Mouse (Mus musculus) MEL (cell line): ENCODE results near the gene Trim62. TPM values are rescaled to one million over a fixed set of nuclear protein-coding genes. Genes with fewer than 3 reads are reported as not detected.

Source experiments
- DNase-seq: peaks from one replicate; pipeline ENCODE4 v3.0.0; 2011; ENCODE audit warnings: low read depth, low spot score
- H3K27ac ChIP-seq: 2 replicates; pipeline ENCODE4 v1.5.1; 2012; ENCODE audit warnings: low read depth, mild to moderate bottlenecking, control low read depth, low read length, moderate library complexity; ENCODE audit not compliant: control insufficient read depth
- H3K27me3 ChIP-seq, 2 experiments: fragments of 150-350 bp in 1 of 2; sonication (generic) in 1 of 2; 2 replicates each; pipeline ENCODE4 v1.6.1; 2012; ENCODE audit warnings: low read length in 2 of 2, mild to moderate bottlenecking in 2 of 2, improper control_type of control experiment in 1 of 2, moderate library complexity in 1 of 2; ENCODE audit not compliant: insufficient read depth in 2 of 2, control insufficient read depth in 1 of 2
- H3K36me3 ChIP-seq, 2 experiments: 2 replicates each; pipeline ENCODE4 v1.6.1; 2012 to 2014; ENCODE audit warnings: low read length in 2 of 2, improper control_type of control experiment in 1 of 2, inconsistent platforms in 1 of 2, mild to moderate bottlenecking in 1 of 2; ENCODE audit not compliant: insufficient read depth in 2 of 2, control insufficient read depth in 1 of 2
- H3K4me1 ChIP-seq, 2 experiments: fragments of 150-350 bp in 1 of 2; sonication (generic) in 1 of 2; 2 replicates each; pipeline ENCODE4 v1.6.1; 2012; ENCODE audit warnings: low read length in 2 of 2, improper control_type of control experiment in 1 of 2, mild to moderate bottlenecking in 1 of 2; ENCODE audit not compliant: insufficient read depth in 2 of 2, control insufficient read depth in 1 of 2
- H3K4me3 ChIP-seq, 2 experiments: fragments of 150-350 bp in 1 of 2; sonication (generic) in 1 of 2; 2 replicates each; pipeline ENCODE4 v1.5.1; 2012; ENCODE audit warnings: low read depth in 2 of 2, low read length in 2 of 2, mild to moderate bottlenecking in 2 of 2, moderate library complexity in 2 of 2, control low read depth in 1 of 2, improper control_type of control experiment in 1 of 2; ENCODE audit not compliant: control insufficient read depth in 1 of 2, insufficient read depth in 1 of 2
- H3K79me2 ChIP-seq: 2 replicates; pipeline ENCODE4 v1.6.1; 2012; ENCODE audit warnings: mild to moderate bottlenecking, low read length, moderate library complexity; ENCODE audit not compliant: control insufficient read depth, poor library complexity, insufficient read depth
- H3K9ac ChIP-seq: 2 replicates; pipeline ENCODE4 v1.6.1; 2012; ENCODE audit warnings: low read depth, mild to moderate bottlenecking, control low read depth, low read length, moderate library complexity; ENCODE audit not compliant: control insufficient read depth, poor library complexity, severe bottlenecking
- H3K9me3 ChIP-seq: fragments of 150-350 bp; sonication (generic); replicated peaks from 2 replicates; pipeline ENCODE4 v1.6.1; 2012; ENCODE audit warnings: mild to moderate bottlenecking, low read length, improper control_type of control experiment, moderate library complexity; ENCODE audit not compliant: insufficient read depth
- CHD1 ChIP-seq: IDR thresholded peaks from 2 replicates; pipeline ENCODE4 v1.6.1; 2012; ENCODE audit warnings: low read depth, mild to moderate bottlenecking, inconsistent platforms, low read length, improper control_type of control experiment
- CTCF ChIP-seq, 3 experiments: IDR thresholded peaks in 2 of 3; conservative IDR thresholded peaks in 1 of 3; 2 replicates each; pipeline ENCODE4 v1.5.1; 2011 to 2012; ENCODE audit warnings: low read length in 3 of 3, low read depth in 2 of 3, mild to moderate bottlenecking in 2 of 3, improper control_type of control experiment in 1 of 3, inconsistent platforms in 1 of 3, mixed read lengths in 1 of 3, moderate library complexity in 1 of 3; ENCODE audit not compliant: control insufficient read depth in 1 of 3, insufficient read depth in 1 of 3, poor library complexity in 1 of 3, severe bottlenecking in 1 of 3
- ETS1 ChIP-seq: IDR thresholded peaks from 2 replicates; pipeline ENCODE4 v1.6.1; 2012; ENCODE audit warnings: low read depth, mild to moderate bottlenecking, inconsistent platforms, low read length, improper control_type of control experiment, moderate library complexity
- GABPA ChIP-seq: IDR thresholded peaks from 2 replicates; pipeline ENCODE4 v1.6.1; 2012; ENCODE audit warnings: low read depth, mild to moderate bottlenecking, inconsistent platforms, low read length, improper control_type of control experiment, moderate library complexity
- HCFC1 ChIP-seq: IDR thresholded peaks from 2 replicates; pipeline ENCODE4 v1.6.1; 2012; ENCODE audit warnings: low read depth, mild to moderate bottlenecking, inconsistent platforms, low read length, improper control_type of control experiment, moderate library complexity
- KAT2A ChIP-seq: conservative IDR thresholded peaks from 2 replicates; pipeline ENCODE4 v1.6.1; 2012; ENCODE audit warnings: low read depth, low read length, improper control_type of control experiment, inconsistent platforms
- MAZ ChIP-seq: IDR thresholded peaks from 2 replicates; pipeline ENCODE4 v1.6.1; 2012; ENCODE audit warnings: low read depth, mild to moderate bottlenecking, inconsistent platforms, low read length, improper control_type of control experiment
- MYC ChIP-seq: IDR thresholded peaks from 2 replicates; pipeline ENCODE4 v1.6.1; 2011; ENCODE audit warnings: low read depth, mild to moderate bottlenecking, low read length, improper control_type of control experiment, moderate library complexity
- RCOR1 ChIP-seq: IDR thresholded peaks from 2 replicates; pipeline ENCODE4 v1.6.1; 2012; ENCODE audit warnings: low read depth, mild to moderate bottlenecking, inconsistent platforms, low read length, improper control_type of control experiment
- SMC3 ChIP-seq: IDR thresholded peaks from 2 replicates; pipeline ENCODE4 v1.6.1; 2011; ENCODE audit warnings: low read depth, low read length, improper control_type of control experiment
- TAL1 ChIP-seq: IDR thresholded peaks from 2 replicates; pipeline ENCODE4 v1.6.1; 2012; ENCODE audit warnings: mild to moderate bottlenecking, inconsistent platforms, low read length, moderate library complexity, mixed read lengths
- TBP ChIP-seq: IDR thresholded peaks from 2 replicates; pipeline ENCODE4 v1.8.0; 2011; ENCODE audit warnings: low read depth, low read length, improper control_type of control experiment
- TCF12 ChIP-seq: IDR thresholded peaks from 2 replicates; pipeline ENCODE4 v1.6.1; 2014; ENCODE audit warnings: low read depth, mild to moderate bottlenecking, inconsistent platforms, low read length, improper control_type of control experiment, moderate library complexity
- USF2 ChIP-seq, 2 experiments: IDR thresholded peaks; 2 replicates each; pipeline ENCODE4 v1.6.1; 2011 to 2012; ENCODE audit warnings: improper control_type of control experiment in 2 of 2, low read length in 2 of 2, borderline replicate concordance in 1 of 2, inconsistent platforms in 1 of 2, low read depth in 1 of 2, mild to moderate bottlenecking in 1 of 2; ENCODE audit not compliant: insufficient read depth in 1 of 2
- ZMIZ1 ChIP-seq: IDR thresholded peaks from 2 replicates; pipeline ENCODE4 v1.6.1; 2012; ENCODE audit warnings: low read depth, mild to moderate bottlenecking, inconsistent platforms, low read length, improper control_type of control experiment, moderate library complexity
- ZNF384 ChIP-seq: IDR thresholded peaks from 2 replicates; pipeline ENCODE4 v1.6.1; 2012; ENCODE audit warnings: low read depth, mild to moderate bottlenecking, inconsistent platforms, low read length, improper control_type of control experiment
- polyA plus RNA-seq, 2 experiments: library from polyadenylated mRNA; stranded (reverse) in 1 of 2; unstranded in 1 of 2; fragments of >175 nt in 1 of 2; fragments of >200 nt in 1 of 2; gene quantifications; 2 replicates each; pipeline versions ENCODE4 v1.2.1 to v1.2.4; 2012; ENCODE audit warnings: low replicate concordance in 2 of 2, low read depth in 1 of 2; ENCODE audit not compliant: insufficient read length in 2 of 2, insufficient read depth in 1 of 2, missing spikeins in 1 of 2
- total RNA-seq: library from RNA; depleted of rRNA; stranded (reverse); fragments of 300-350 nt; gene quantifications from 2 replicates; pipeline ENCODE4 v1.2.3, GENCODE M21; 2012

Trim62 gene
- total and polyA plus RNA-seq, 3 experiments, result 0.12 to 1.2 TPM; not detected in 1

DNA sequence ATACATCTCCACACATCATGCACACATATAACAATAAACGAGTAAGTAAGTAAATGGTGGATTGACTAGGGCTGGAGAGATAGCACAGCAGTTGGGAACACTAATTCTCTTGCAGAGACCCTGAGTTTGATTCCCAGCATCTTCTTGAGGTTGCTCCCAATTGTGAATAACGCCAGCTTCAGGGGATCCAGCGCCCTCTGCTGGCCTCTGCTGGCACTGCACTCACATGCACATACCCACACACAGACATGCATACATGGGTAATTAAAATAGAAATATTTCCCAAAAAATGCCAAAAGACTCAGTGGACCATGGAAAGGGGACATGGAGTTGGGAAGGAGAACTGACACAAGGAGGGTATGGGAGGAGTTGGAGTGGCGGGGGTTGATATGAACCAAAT lies 24.5 kb upstream of the Trim62 start:
- no peak overlapping the region for H3K9ac ChIP-seq
- peak; percentile 25 for DNase-seq
- no peaks in the 10 kb centered on the region for H3K27me3 ChIP-seq
- peaks cover 4 to 23% of the 10 kb centered on the region in 2 experiments for H3K4me1 ChIP-seq
- H3K27ac ChIP-seq, result no peak overlapping the region
- TF ChIP-seq TBP, result no peak
- peak; percentile 24; the same call in 1 of the 2 replicates for TF ChIP-seq SMC3
- peak; percentile 47 to 57 (median 54) for TF ChIP-seq CTCF (IDR thresholded peaks at IDR 0.05 in 2 of 3, conservative IDR thresholded peaks at IDR 0.05 in 1 of 3; ENCODE audit: control insufficient read depth in 1 of 3, insufficient read depth in 1 of 3, low read depth in 2 of 3, low read length in 3 of 3, poor library complexity in 1 of 3, severe bottlenecking in 1 of 3)
- TF ChIP-seq KAT2A, result no peak
- no peak overlapping the region for H3K4me3 ChIP-seq
- H3K79me2 ChIP-seq, result no peaks in the 10 kb centered on the region
- H3K36me3 ChIP-seq, result peaks cover 0 to 14% of the 10 kb centered on the region in 2 experiments; a peak in 2 of 4 replicates
- no peaks in the 10 kb centered on the region for H3K9me3 ChIP-seq

DNA sequence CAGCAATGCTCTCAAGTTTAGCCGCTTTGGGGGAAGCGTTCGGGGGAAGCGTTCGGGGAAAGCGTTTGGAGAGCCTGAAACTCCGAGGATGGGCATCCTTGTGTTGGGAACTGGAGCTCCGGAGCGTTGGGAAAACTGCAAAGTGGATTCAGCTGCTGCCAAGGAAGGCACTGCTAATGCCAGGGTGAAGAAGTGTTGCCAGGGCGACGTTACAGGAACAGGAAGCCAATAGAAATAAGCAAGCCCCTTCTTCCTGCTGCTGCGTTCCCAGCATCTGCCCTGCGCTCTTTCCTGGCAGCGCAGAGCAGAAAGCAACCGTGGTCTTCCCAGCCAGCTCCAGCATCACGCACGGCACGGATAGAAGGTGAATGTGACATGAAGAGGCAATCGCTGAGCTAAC lies 10.4 kb upstream of the Trim62 start:
- Histone ChIP-seq H3K27ac (no peak overlapping the region), H3K9ac (no peak overlapping the region), H3K9me3 (no peaks in the 10 kb centered on the region), H3K79me2 (no peaks in the 10 kb centered on the region), H3K4me1 (no peaks in the 10 kb centered on the region), H3K4me3 (no peak overlapping the region), H3K27me3 (peaks cover 0 to 2% of the 10 kb centered on the region in 2 experiments; a peak in 2 of 4 replicates), H3K36me3 (no peaks in the 10 kb centered on the region)
- TF ChIP-seq ETS1, result no peak
- DNase-seq, result no peak

DNA sequence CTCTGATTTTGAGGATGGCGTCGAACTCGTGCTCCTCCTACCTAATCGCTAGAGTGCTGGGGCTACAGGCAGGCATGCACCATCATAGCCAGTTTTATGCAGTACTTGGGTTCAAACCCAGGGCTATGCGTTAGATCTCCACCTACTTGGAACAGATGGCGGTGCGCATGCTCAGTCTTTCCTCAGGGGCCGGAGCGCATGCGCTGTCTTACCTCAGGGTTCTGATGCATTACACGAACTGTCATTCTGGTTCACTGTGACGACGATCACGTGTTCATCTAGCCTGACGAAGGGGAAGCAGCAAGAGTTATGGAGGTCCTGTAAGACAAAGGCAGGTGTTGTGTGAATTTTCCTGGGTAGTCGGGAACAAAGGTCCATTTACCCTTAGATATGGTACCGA lies 9.3 kb upstream of the Trim62 start:
- Histone ChIP-seq H3K4me1 (no peaks in the 10 kb centered on the region), H3K27me3 (peaks cover 0 to 2% of the 10 kb centered on the region in 2 experiments; a peak in 2 of 4 replicates), H3K36me3 (no peaks in the 10 kb centered on the region), H3K4me3 (no peak overlapping the region), H3K9me3 (no peaks in the 10 kb centered on the region), H3K79me2 (no peaks in the 10 kb centered on the region), H3K9ac (no peak overlapping the region), H3K27ac (no peak overlapping the region)
- TF ChIP-seq SMC3 (no peak), HCFC1 (no peak), CHD1 (no peak)
- DNase-seq, result no peak

DNA sequence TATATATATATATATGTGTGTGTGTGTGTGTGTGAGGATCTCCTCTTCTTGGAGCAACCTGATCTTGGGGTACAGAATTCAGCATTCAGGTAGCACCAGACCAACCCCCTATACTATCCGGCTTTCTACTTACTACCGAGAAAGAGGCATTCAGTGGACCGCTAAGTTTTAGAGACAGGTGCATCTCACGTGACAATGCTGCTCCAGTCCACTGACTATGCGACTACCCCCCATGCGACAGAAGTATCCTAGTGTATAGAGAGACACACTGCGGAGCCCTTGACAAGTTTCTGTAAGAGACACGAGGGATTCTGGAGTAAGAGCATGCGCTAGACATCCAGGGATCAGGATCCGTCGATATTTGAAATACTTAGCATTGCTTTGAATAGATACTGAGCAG lies 7.9 kb upstream of the Trim62 start:
- peaks cover 0 to 2% of the 10 kb centered on the region in 2 experiments; a peak in 2 of 4 replicates for H3K27me3 ChIP-seq
- no peak overlapping the region for H3K27ac ChIP-seq
- H3K4me1 ChIP-seq, result no peaks in the 10 kb centered on the region
- TF ChIP-seq MAZ (no peak), GABPA (no peak), ZMIZ1 (no peak), RCOR1 (no peak), USF2 (IDR thresholded peaks at IDR 0.05; ENCODE audit: borderline replicate concordance in 1 of 2, insufficient read depth in 1 of 2, low read depth in 1 of 2, low read length in 2 of 2) (no peak), MYC (no peak), TCF12 (no peak), ZNF384 (no peak), TAL1 (no peak)
- no peak overlapping the region for H3K4me3 ChIP-seq
- no peaks in the 10 kb centered on the region for H3K9me3 ChIP-seq
- H3K36me3 ChIP-seq, result no peaks in the 10 kb centered on the region
- H3K9ac ChIP-seq, result no peak overlapping the region
- no peak for DNase-seq
- no peaks in the 10 kb centered on the region for H3K79me2 ChIP-seq
